Mouse (Mus musculus) brain, embryonic 14.5 days (tissue): ENCODE data around the gene Sgpl1. TPM values are rescaled to one million over a fixed set of nuclear protein-coding genes. Genes with fewer than 3 reads are reported as not detected.

ENCODE experiments used
- DNase-seq: peaks from one replicate; pipeline ENCODE4 v3.0.0-alpha.2; 2011; ENCODE audit warnings: low read depth
- CTCF ChIP-seq: fragments of 200-500 bp; IDR thresholded peaks from 2 replicates; pipeline ENCODE4 v1.5.1; 2012; ENCODE audit warnings: inconsistent platforms, mild to moderate bottlenecking, moderate library complexity, borderline replicate concordance; ENCODE audit not compliant: insufficient read depth, insufficient read length; ENCODE audit errors: extremely low read depth
- POLR2A ChIP-seq: fragments of 200-500 bp; IDR thresholded peaks from 2 replicates; pipeline ENCODE4 v1.6.1; 2012; ENCODE audit warnings: mild to moderate bottlenecking, inconsistent platforms, borderline replicate concordance; ENCODE audit not compliant: poor library complexity, insufficient read depth, insufficient read length, severe bottlenecking; ENCODE audit errors: extremely low read depth
- polyA plus RNA-seq: library from polyadenylated mRNA; depleted of rRNA; stranded (reverse); fragments of >200 nt; gene quantifications from 2 replicates; pipeline ENCODE4 v1.2.3, GENCODE M21; 2012; rRNA removed

The Sgpl1 gene
- polyA plus RNA-seq, result 67.9 and 70.4 TPM in 2 replicates

DNA sequence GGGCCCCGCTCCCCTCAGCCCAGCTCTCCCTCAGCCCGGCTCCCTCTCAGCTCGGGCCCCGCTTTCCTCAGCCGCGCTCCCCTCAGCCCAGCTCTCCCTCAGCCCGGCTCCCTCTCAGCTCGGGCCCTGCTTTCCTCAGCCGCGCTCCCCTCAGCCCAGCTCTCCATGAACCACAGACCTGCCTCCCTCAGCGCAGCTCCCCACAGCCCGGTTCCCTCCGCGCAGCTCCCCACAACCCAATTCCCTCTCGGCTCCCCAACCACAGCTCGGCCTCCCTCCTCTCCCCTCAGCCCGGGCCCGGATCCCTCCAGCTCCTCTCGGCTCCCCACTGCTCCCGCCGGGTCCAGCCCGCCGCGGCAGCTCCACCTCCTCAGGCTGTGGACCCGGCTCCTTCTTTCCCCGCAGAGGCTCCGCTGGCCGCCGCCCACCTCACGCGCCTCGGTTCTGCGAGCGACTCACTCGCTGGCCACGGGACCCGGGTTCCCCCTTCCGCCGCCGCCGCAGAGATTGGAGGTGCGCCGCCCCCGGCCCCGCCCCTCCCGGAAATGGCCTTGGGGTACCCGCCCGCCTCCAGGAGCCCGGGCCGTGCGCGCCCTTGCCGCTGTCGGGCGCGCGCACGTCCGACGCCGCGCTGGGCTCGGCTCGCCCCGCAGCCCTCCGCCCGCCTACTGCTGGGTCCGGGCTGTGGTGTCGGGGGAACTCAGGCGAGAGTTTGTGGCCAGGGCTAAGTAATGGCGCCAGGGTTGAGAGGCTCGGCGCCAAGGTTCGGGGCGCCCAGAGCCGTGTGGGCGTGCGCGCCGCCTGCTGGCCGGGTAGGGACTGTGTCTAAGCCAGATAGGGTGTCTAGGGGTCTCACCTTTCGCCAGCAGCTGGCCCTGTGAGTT, at the start of gene Sgpl1:
Sgpl1 (minus strand) TSS at position 547 of the 884 bp plus-strand sequence.
- peak; percentile 97 for DNase-seq
- peak; percentile 65 for TF ChIP-seq CTCF
- TF ChIP-seq POLR2A, result peak; percentile 64

DNA sequence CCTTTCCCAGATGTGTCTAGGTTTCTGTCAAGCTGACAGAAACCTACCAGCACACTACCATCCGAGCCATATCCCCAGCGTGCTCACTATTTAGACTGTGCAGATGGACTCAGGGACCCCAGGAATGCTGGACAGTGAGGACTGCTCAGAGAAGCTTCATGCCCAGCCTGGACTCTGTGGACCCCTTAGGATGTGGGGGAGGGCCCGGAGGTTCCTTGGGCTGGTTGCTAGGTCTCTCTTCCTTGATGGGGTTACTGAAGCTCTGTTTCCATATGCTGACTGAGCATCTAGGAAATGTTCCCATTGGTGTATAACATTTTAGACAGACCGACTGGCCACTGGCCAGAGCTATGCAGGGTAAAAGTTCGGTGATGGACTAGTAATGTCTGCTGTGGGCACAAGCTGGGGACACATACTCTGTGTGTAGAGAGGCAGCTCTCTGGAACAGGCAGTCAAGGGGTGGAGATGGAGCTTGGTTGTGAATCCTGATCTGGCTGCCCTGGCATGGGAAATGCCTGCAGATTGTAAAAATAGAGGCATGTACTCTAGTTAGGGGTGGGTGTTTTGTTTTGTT, 48.3 kb upstream of the Sgpl1 start:
- TF ChIP-seq CTCF, result no peak
- DNase-seq, result no peak

DNA sequence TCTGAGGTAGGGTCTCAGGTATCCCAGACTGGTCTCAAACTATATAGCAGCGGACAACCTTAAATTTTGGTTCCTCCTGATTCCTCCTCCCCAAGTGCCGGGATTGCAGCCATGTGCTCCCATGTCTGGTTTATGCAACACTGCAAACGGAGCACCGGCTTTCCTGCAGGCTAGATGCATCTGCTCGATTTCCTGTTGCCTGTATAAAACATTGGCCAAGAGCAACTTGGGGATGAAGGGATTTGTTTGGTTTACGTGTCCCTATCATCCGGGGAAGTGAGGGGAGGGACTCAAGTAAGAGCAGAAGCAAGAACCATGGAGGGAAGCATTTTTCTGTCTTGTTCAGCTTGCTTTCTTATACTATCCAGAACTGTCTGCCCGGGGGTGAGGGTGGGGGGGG, 47.7 kb upstream of the Sgpl1 start:
- TF ChIP-seq CTCF, result no peak
- no peak for TF ChIP-seq POLR2A
- no peak for DNase-seq

DNA sequence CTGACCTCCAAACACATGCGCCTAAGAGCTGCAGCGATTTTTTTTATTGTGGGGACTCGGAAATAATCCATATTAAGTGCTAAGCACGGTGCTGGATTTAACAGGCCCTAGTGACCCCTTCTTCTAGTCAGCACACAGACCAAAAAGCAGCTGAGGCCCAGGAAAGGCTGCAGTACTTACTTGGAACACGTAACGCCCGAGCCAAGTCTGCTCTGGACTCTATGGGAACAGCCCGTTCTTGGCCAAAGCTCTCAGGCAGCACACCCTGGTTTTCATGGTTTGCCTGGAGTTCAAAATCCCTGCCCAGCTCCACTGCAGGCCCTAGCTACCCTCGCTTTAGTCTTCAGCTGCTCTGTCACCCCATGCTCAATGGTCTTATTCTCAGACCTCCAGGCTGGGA, 47.1 kb upstream of the Sgpl1 start:
- DNase-seq, result no peak
- TF ChIP-seq POLR2A, result no peak
- TF ChIP-seq CTCF, result no peak

DNA sequence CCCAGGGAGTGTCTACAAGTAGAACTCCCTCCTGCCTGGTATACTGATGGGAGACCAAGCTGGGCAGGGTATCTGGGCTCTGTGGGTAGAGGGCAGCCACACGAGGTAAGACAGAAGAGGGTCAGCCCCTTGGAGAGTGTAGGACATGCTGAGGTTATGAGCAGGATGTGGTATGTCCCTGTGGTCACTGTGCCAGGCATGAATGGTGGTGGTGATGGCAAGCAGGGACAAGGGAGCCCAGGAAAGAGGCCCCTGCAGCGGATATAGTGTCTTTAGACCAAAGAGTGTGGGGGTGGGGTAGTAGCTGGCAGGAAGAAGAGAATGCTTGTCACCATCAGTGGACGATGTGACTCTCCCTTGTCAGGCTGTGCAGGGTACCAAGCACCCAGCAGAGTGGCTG, 40.5 kb upstream of the Sgpl1 start:
- TF ChIP-seq POLR2A (no peak), CTCF (no peak)
- no peak for DNase-seq

DNA sequence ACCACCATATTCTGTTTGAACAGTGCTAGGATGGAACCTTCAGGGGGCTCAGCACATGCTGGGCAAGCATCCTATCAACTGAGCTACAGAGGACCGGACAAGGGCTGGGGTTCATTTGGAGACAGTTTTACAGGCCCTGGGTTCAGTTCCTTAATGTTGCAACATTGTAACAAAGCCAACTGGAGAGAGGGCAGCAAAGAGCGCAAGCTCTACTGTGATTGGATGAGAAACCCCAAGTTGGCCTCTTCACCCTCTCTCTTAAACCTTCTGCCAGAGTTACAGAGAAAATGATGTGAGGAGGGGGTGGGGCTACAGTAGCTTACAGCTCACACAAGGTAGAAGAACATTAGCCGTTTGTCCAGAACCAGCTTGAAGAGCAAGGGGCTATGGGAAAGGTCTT, 39.5 kb upstream of the Sgpl1 start:
- TF ChIP-seq CTCF, result no peak
- no peak for TF ChIP-seq POLR2A
- no peak for DNase-seq

DNA sequence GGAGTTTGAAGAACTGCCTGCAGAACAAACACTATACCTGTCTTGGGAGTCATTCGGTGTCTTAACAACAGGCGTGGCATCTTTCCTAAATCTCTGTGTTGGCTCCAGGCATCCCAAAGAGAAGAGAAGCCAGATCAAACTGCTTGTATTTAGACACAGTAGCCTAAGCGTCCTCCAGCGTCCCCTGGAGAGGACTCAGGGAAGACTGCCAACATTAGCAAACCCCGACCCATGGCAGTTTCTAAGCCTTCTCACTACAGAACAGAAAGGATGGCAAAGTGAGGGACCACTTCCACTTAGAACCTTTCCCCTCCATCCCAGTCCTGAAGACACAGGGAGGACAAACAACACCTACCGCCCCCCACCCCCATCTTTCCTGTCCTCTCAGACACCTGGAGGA, 32.4 kb upstream of the Sgpl1 start:
- DNase-seq, result no peak
- TF ChIP-seq CTCF (no peak), POLR2A (no peak)

DNA sequence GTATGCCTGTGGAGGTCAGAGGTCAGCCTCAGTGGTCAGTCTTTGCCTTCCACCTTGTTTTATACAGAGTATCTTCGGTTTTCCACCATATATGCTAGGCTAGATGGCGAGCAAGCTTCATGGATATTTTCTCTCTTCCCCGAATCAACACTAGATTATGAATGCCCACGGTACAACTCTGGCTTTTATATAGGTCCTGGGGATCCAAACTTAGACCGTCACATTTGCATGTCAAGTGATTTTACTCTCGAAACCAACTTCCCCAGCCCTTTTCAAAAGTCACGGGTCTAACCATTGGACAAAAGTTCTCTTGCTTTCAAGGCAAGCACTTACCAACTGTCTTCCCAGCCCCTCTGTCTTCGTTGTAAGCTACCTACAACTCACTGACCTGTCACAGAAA, 31.2 kb upstream of the Sgpl1 start:
- TF ChIP-seq POLR2A (no peak), CTCF (no peak)
- no peak for DNase-seq

DNA sequence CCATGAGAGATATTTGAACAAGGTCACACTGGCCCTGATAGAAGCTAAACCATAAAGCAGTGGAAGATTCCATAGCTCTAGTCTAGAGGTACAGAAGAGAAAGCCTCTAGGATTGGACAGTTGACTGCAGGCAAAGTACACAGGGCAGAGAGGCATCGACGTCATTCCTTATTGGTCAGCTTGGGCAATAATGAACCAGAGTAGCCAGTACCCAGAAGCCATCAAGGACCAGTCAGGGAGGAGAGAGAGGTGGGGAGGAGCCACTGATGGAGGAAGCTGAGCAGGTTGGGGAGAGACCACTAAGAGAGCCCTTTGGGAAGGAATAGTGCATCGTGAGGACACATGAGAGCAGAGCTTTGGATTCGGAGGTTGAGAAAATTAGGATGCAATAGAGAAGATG, 30.2 kb upstream of the Sgpl1 start:
- DNase-seq, result no peak
- TF ChIP-seq CTCF, result no peak
- TF ChIP-seq POLR2A, result no peak

DNA sequence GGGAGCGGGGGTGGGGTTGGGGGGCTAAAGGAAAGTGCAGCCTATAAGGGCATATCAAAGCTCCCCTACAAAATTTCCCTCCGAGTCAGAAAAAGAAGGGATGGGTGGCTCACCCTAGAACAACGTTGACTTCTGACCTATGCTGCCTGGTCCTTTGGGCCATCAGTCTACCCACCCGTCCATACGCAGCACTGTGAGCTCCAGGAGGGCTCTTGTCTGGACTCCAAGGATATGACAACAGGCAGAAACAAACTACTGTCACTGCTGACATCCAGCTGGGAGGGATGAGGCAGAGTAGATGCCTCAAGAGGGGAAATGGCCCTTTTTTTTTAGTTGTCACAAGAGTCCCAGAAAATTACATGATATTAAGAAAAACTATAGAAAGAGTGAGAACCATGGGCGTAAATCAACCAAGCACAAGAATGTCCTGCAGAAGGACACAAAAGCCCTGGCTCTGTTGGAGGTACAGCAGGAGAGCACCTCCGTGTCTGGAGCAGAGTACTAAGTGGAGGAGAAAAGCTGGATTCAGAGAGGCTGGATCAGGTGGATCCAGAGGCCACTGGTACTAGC, 28.8 kb upstream of the Sgpl1 start:
- no peak for DNase-seq
- TF ChIP-seq CTCF, result no peak
- no peak for TF ChIP-seq POLR2A

DNA sequence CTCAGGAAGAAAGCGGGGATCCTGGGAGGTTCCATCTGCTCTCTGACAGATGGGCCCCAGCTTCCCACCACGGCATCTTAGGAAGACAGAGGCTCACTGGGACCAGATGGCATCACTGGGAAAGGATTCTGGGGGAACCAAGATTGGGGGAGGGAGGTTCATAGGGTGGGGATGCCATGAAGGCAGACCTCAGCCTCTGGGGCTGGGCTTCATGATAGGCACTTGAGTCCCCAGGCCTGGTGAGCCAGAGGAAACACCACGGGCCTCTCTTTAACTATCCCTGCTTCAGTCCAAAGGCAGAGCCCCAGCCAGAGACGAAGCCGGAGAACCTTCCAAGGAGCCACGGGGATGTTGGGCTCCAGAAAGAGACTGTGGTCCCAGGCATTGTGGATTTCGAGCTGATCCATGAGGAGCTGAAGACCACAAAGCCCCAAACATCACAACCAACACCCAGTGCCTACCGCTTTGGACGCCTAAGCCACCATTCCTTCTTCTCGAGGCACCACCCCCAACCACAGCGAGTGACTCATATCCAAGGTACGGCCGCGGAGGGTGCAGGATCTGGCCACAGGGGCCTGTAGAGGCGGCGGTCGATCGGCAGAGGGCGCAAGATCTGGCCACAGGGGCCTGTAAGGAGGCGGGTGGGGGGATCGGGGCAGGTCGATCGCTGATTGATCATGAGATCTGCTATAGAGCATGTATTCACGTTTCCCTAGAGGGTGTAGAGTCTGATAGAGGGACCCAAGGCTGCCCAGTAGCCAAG, 28.1 kb upstream of the Sgpl1 start:
- peak; percentile 65 for DNase-seq
- TF ChIP-seq POLR2A (no peak), CTCF (peak; percentile 56)

DNA sequence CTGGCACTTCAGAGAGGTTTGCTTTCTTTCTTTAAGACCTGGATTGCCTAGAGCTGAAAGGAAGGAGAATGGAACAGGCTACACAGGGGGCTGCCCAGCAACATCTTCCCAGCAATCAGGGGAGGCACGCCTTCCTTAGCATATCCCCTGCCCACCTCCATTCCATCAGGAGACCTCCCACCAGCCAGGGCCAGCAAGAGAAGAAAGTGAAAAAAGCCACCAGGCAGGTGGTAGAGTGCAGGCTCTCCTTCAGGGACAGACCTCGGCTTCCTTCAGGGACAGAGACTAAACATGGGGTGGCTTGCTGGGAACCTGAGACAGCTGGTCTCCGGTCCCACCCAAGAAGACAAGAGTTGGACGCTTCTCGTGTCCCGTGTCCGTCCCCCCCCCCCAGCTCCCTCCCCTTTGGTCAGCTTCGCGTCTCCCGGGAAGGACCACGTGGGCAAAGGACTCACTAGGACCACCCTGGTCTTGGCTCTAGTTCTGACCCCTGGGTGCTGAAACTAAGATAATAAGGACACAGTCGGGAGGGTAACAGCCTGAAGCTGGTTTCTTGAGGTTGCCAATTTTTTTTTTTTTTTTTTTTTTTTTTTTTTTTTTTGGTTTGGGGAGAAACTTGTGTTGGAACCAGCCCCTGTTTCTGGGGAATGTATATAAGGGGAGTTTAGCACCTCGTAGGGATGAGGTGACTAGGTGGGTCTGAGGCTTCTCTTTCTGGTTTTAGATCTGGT, 27.4 kb upstream of the Sgpl1 start:
- TF ChIP-seq POLR2A (no peak), CTCF (no peak)
- no peak for DNase-seq
